Mouse (Mus musculus): Measurements from ENCODE around the gene 1520401A03Rik. TPM values are rescaled to one million over a fixed set of nuclear protein-coding genes. Genes with fewer than 3 reads are reported as not detected.

Gene 1520401A03Rik
- total and polyA plus RNA-seq, 2 experiments from 2014 or later = 0.26 TPM; not detected in 1

DNA sequence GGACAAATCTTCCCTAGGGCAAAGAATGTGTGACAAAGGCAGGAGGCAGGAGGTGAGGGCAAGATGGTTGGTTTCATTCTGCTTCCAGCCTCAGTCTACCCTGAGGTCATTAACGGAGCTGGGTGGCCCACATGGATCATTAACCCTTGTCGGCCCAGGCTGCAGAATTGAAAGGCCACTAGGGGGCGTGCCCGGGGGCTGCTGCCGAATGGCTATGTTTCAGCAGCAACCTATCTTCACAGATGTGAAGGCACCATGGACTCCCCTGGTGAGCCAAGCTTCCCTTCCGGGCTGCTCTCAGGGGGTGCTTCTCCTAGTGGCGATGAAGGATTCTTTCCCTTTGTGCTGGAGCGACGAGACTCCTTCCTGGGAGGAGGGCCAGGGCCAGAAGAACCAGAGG is 61.1 kb downstream of the 1520401A03Rik start:
- no peak for DNase-seq (ENCODE audit: low spot score)
- H3K4me2 ChIP-seq (ENCODE audit: low read depth, low read length) = no peak overlapping the region
- 0 out of 2 replicates have a peak, but pooled peaks cover 3% of the 10 kb centered on the region for H3K4me1 ChIP-seq (ENCODE audit: insufficient read depth, low read length)
- H3K27ac ChIP-seq = no peak overlapping the region
- no peak for ATAC-seq
- no peaks in the 10 kb centered on the region for H3K36me3 ChIP-seq (ENCODE audit: insufficient read depth, low read length)
- no peak overlapping the region for H3K9ac ChIP-seq (replicated peaks; ENCODE audit: low read length)
- H3K9me3 ChIP-seq (ENCODE audit: low read length) = no peaks in the 10 kb centered on the region
- peak; percentile 58 for TF ChIP-seq CTCF (IDR thresholded peaks at IDR 0.05; ENCODE audit: low read depth)
- H3K4me3 ChIP-seq (ENCODE audit: low read length) = no peak overlapping the region
- H3K27me3 ChIP-seq (ENCODE audit: insufficient read depth, low read length) = peaks cover 28% of the 10 kb centered on the region
- 2% methylated on average over 9 of the region's 9 CpGs for WGBS

DNA sequence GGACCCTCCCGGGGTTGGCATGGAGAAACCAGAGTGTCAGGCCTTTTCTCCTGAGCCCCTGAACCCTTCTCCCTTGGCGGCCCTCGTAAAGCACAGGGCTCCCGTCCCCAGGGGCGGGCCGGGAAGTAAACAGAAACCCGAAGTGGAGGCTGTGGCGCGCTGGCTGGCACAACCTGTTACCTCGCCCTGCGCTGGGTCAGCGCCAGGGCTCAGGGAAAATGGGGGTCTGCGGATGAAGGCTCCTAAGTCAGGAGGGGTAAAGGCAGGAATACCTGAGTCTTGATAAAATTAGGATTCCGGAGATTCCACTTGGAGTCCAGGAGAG is 61.7 kb downstream of the 1520401A03Rik start:
- Histone ChIP-seq H3K4me1 (ENCODE audit: insufficient read depth, low read length) (0 out of 2 replicates have a peak, but pooled peaks cover 3% of the 10 kb centered on the region), H3K4me2 (ENCODE audit: low read depth, low read length) (peak overlapping the region; percentile 22; the same call in 1 of the 2 replicates), H3K27ac (no peak overlapping the region), H3K36me3 (ENCODE audit: insufficient read depth, low read length) (no peaks in the 10 kb centered on the region), H3K9me3 (ENCODE audit: low read length) (no peaks in the 10 kb centered on the region), H3K4me3 (ENCODE audit: low read length) (no peak overlapping the region), H3K9ac (replicated peaks; ENCODE audit: low read length) (no peak overlapping the region), H3K27me3 (ENCODE audit: insufficient read depth, low read length) (peaks cover 28% of the 10 kb centered on the region)
- ATAC-seq (no peak), DNase-seq (ENCODE audit: low spot score) (no peak)
- TF ChIP-seq CTCF (IDR thresholded peaks at IDR 0.05; ENCODE audit: low read depth) = no peak
- 5% methylated on average over 14 of the region's 14 CpGs for WGBS

DNA sequence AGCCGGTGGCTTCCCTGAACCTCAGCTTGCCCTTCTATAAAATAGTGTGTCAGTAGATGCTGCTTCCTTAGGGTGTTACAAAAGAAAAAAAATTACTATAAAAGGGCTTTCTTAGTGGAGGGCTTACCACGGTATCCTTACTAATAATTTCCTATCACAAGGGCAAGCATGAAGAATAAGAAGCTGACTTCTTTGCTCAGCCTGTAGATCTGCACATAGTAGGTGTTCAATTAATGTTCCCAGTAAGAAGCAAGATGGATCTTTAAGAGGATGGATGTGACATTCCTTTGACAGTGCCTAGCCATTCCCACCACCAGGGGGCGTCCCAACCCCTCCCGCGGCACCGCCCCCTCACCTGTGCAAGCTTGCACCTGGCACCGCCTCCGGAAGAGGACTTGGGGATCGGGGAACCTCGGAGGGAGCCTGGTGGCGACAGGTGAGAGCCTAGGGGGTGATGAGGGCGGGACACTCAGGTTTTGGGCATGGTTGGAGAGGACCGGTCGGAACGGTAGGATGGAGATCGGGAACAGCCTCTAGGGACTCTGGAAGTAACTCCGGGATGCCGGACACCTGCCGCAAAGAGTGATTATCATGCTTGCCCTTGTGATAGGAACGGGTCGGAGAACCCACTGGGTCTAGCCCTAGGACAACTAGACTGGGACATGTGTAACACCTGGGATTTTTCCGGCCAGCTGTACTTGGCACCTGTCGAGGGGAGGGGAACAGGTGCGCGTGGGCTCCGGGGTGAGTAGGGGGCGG is 62.3 kb downstream of the 1520401A03Rik start, which contains the start of gene Bicdl2:
Bicdl2 (plus strand) TSS at position 390 of the 759 bp plus-strand sequence.
- 0 out of 2 replicates have a peak, but pooled peaks have one; percentile 30 for ATAC-seq
- H3K27me3 ChIP-seq (ENCODE audit: insufficient read depth, low read length) = peaks cover 28% of the 10 kb centered on the region
- TF ChIP-seq CTCF (IDR thresholded peaks at IDR 0.05; ENCODE audit: low read depth) = peak; percentile 72
- peak within 1 kb of the TSS; percentile 22; the same call in 1 of the 2 replicates for H3K4me2 ChIP-seq (ENCODE audit: low read depth, low read length)
- H3K9me3 ChIP-seq (ENCODE audit: low read length) = no peaks in the 10 kb centered on the region
- H3K4me3 ChIP-seq (ENCODE audit: low read length) = 0 out of 2 replicates have a peak within 1 kb of the TSS, but pooled peaks have one; percentile 8
- 9% methylated on average over 27 of the region's 27 CpGs for WGBS
- DNase-seq (ENCODE audit: low spot score) = no peak
- H3K4me1 ChIP-seq (ENCODE audit: insufficient read depth, low read length) = 0 out of 2 replicates have a peak, but pooled peaks cover 3% of the 10 kb centered on the region
- H3K27ac ChIP-seq = no peak within 1 kb of the TSS
- no peak within 1 kb of the TSS for H3K9ac ChIP-seq (replicated peaks; ENCODE audit: low read length)
- H3K36me3 ChIP-seq (ENCODE audit: insufficient read depth, low read length) = no peaks in the 10 kb centered on the region

DNA sequence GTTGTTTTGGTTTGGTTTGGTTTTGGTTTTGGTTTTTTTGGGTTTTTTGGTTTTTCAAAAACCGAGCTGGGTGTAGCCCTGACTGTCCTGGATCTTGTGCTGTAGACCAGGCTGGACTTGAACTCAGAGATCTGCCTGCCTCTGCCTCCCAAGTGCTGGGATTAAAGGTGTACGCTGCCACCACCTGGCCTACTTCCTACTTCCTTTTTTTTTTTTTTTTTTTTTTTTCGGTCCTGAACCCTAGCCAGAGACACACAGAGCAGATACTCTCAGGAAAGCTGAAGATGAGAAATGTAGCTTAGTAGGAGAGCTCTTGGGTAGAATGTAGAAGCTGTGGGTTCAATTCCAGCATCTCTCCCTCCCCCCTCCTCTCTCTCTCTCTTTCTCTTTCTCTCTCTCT is 64.1 kb downstream of the 1520401A03Rik start:
- Histone ChIP-seq H3K4me3 (ENCODE audit: low read length) (no peak overlapping the region), H3K4me2 (ENCODE audit: low read depth, low read length) (no peak overlapping the region), H3K27me3 (ENCODE audit: insufficient read depth, low read length) (peaks cover 28% of the 10 kb centered on the region), H3K4me1 (ENCODE audit: insufficient read depth, low read length) (0 out of 2 replicates have a peak, but pooled peaks cover 3% of the 10 kb centered on the region), H3K36me3 (ENCODE audit: insufficient read depth, low read length) (no peaks in the 10 kb centered on the region), H3K9me3 (ENCODE audit: low read length) (no peaks in the 10 kb centered on the region), H3K27ac (no peak overlapping the region), H3K9ac (replicated peaks; ENCODE audit: low read length) (no peak overlapping the region)
- TF ChIP-seq CTCF (IDR thresholded peaks at IDR 0.05; ENCODE audit: low read depth) = no peak
- 84% methylated on average over 3 of the region's 3 CpGs for WGBS
- DNase-seq (ENCODE audit: low spot score) (no peak), ATAC-seq (no peak)

Other genes starting within 250 kb of the 1520401A03Rik start
- gene Vmn2r117, start 243.1 kb downstream of the 1520401A03Rik start, total RNA-seq (2014; rRNA removed) = not detected in 2 replicates
- gene Vmn2r117, start 243.1 kb downstream of the 1520401A03Rik start, polyA plus RNA-seq (2015; fragmentation: Nextera tagmentation; extraction: Ambion mirVana) = not detected in 2 replicates
- gene Zfp213, start 158.5 kb downstream of the 1520401A03Rik start, total RNA-seq (2014; rRNA removed) = 17.1 and 28.1 TPM in 2 replicates
- gene Zfp213, start 158.5 kb downstream of the 1520401A03Rik start, polyA plus RNA-seq (2015; fragmentation: Nextera tagmentation; extraction: Ambion mirVana) = 9.4 and 10.3 TPM in 2 replicates
- 37.6 and 44.0 TPM in 2 replicates for gene Zfp13, start 123.3 kb downstream of the 1520401A03Rik start, total RNA-seq (2014; rRNA removed)
- 21.5 and 21.6 TPM in 2 replicates for gene Zfp13, start 123.3 kb downstream of the 1520401A03Rik start, polyA plus RNA-seq (2015; fragmentation: Nextera tagmentation; extraction: Ambion mirVana)
- 0.10 TPM in 1 of 2 replicates, not detected in the other for gene Zscan10, start 121.9 kb downstream of the 1520401A03Rik start, total RNA-seq (2014; rRNA removed)
- gene Zscan10, start 121.9 kb downstream of the 1520401A03Rik start, polyA plus RNA-seq (2015; fragmentation: Nextera tagmentation; extraction: Ambion mirVana) = 0.14 and 0.26 TPM in 2 replicates
- 0.65 and 1.2 TPM in 2 replicates for gene Mmp25, start 77.5 kb downstream of the 1520401A03Rik start, total RNA-seq (2014; rRNA removed)
- gene Mmp25, start 77.5 kb downstream of the 1520401A03Rik start, polyA plus RNA-seq (2015; fragmentation: Nextera tagmentation; extraction: Ambion mirVana) = 1.2 and 1.3 TPM in 2 replicates
- not detected in 2 replicates for gene Bicdl2, start 62.3 kb downstream of the 1520401A03Rik start, total RNA-seq (2014; rRNA removed)
- 0.11 and 0.18 TPM in 2 replicates for gene Bicdl2, start 62.3 kb downstream of the 1520401A03Rik start, polyA plus RNA-seq (2015; fragmentation: Nextera tagmentation; extraction: Ambion mirVana)
- gene Hcfc1r1, start 49.2 kb downstream of the 1520401A03Rik start, total RNA-seq (2014; rRNA removed) = 107 and 126 TPM in 2 replicates
- 209 and 217 TPM in 2 replicates for gene Hcfc1r1, start 49.2 kb downstream of the 1520401A03Rik start, polyA plus RNA-seq (2015; fragmentation: Nextera tagmentation; extraction: Ambion mirVana)
- 16.1 and 28.1 TPM in 2 replicates for gene Thoc6, start 48.9 kb downstream of the 1520401A03Rik start, total RNA-seq (2014; rRNA removed)
- 28.4 and 29.1 TPM in 2 replicates for gene Thoc6, start 48.9 kb downstream of the 1520401A03Rik start, polyA plus RNA-seq (2015; fragmentation: Nextera tagmentation; extraction: Ambion mirVana)
- gene Tnfrsf12a, start 45.3 kb downstream of the 1520401A03Rik start, total RNA-seq (2014; rRNA removed) = 5.5 and 8.7 TPM in 2 replicates
- gene Tnfrsf12a, start 45.3 kb downstream of the 1520401A03Rik start, polyA plus RNA-seq (2015; fragmentation: Nextera tagmentation; extraction: Ambion mirVana) = 7.3 and 7.7 TPM in 2 replicates
- 0.75 and 1.0 TPM in 2 replicates for gene Cldn6, start 43.5 kb downstream of the 1520401A03Rik start, total RNA-seq (2014; rRNA removed)
- 0.33 and 0.34 TPM in 2 replicates for gene Cldn6, start 43.5 kb downstream of the 1520401A03Rik start, polyA plus RNA-seq (2015; fragmentation: Nextera tagmentation; extraction: Ambion mirVana)
- 1.0 and 1.9 TPM in 2 replicates for gene Cldn9, start 38.8 kb downstream of the 1520401A03Rik start, total RNA-seq (2014; rRNA removed)
- 1.1 and 1.2 TPM in 2 replicates for gene Cldn9, start 38.8 kb downstream of the 1520401A03Rik start, polyA plus RNA-seq (2015; fragmentation: Nextera tagmentation; extraction: Ambion mirVana)
- 27.1 and 27.8 TPM in 2 replicates for gene Pkmyt1, start 3.6 kb upstream of the 1520401A03Rik start, total RNA-seq (2014; rRNA removed)
- gene Pkmyt1, start 3.6 kb upstream of the 1520401A03Rik start, polyA plus RNA-seq (2015; fragmentation: Nextera tagmentation; extraction: Ambion mirVana) = 19.5 and 20.1 TPM in 2 replicates
- 102 and 120 TPM in 2 replicates for gene Paqr4, start 18.1 kb upstream of the 1520401A03Rik start, total RNA-seq (2014; rRNA removed)
- 69.4 and 72.1 TPM in 2 replicates for gene Paqr4, start 18.1 kb upstream of the 1520401A03Rik start, polyA plus RNA-seq (2015; fragmentation: Nextera tagmentation; extraction: Ambion mirVana)
- gene Kremen2, start 23.1 kb upstream of the 1520401A03Rik start, total RNA-seq (2014; rRNA removed) = 1.2 and 2.0 TPM in 2 replicates
- 1.1 and 1.4 TPM in 2 replicates for gene Kremen2, start 23.1 kb upstream of the 1520401A03Rik start, polyA plus RNA-seq (2015; fragmentation: Nextera tagmentation; extraction: Ambion mirVana)
- 230 and 258 TPM in 2 replicates for gene Flywch1, start 48.8 kb upstream of the 1520401A03Rik start, total RNA-seq (2014; rRNA removed)
- 165 and 183 TPM in 2 replicates for gene Flywch1, start 48.8 kb upstream of the 1520401A03Rik start, polyA plus RNA-seq (2015; fragmentation: Nextera tagmentation; extraction: Ambion mirVana)
- 63.3 and 83.8 TPM in 2 replicates for gene Flywch2, start 63.3 kb upstream of the 1520401A03Rik start, total RNA-seq (2014; rRNA removed)
- gene Flywch2, start 63.3 kb upstream of the 1520401A03Rik start, polyA plus RNA-seq (2015; fragmentation: Nextera tagmentation; extraction: Ambion mirVana) = 99.8 and 123 TPM in 2 replicates
- 133 and 144 TPM in 2 replicates for gene Srrm2, start 67.7 kb upstream of the 1520401A03Rik start, total RNA-seq (2014; rRNA removed)
- gene Srrm2, start 67.7 kb upstream of the 1520401A03Rik start, polyA plus RNA-seq (2015; fragmentation: Nextera tagmentation; extraction: Ambion mirVana) = 419 and 436 TPM in 2 replicates
- gene Elob, start 106.4 kb upstream of the 1520401A03Rik start, total RNA-seq (2014; rRNA removed) = 755 and 1,410 TPM in 2 replicates
- 1,482 and 1,504 TPM in 2 replicates for gene Elob, start 106.4 kb upstream of the 1520401A03Rik start, polyA plus RNA-seq (2015; fragmentation: Nextera tagmentation; extraction: Ambion mirVana)
- not detected in 2 replicates for gene Prss33, start 113.3 kb upstream of the 1520401A03Rik start, total RNA-seq (2014; rRNA removed)
- gene Prss33, start 113.3 kb upstream of the 1520401A03Rik start, polyA plus RNA-seq (2015; fragmentation: Nextera tagmentation; extraction: Ambion mirVana) = not detected in 2 replicates
- gene Prss32, start 121.1 kb upstream of the 1520401A03Rik start, total RNA-seq (2014; rRNA removed) = not detected in 2 replicates
- gene Prss32, start 121.1 kb upstream of the 1520401A03Rik start, polyA plus RNA-seq (2015; fragmentation: Nextera tagmentation; extraction: Ambion mirVana) = 0.25 and 0.48 TPM in 2 replicates
- 0.37 TPM in 1 of 2 replicates, not detected in the other for gene Prss41, start 121.4 kb upstream of the 1520401A03Rik start, total RNA-seq (2014; rRNA removed)
- 0.90 and 1.3 TPM in 2 replicates for gene Prss41, start 121.4 kb upstream of the 1520401A03Rik start, polyA plus RNA-seq (2015; fragmentation: Nextera tagmentation; extraction: Ambion mirVana)
- gene Prss21, start 145.3 kb upstream of the 1520401A03Rik start, total RNA-seq (2014; rRNA removed) = not detected in 2 replicates
- not detected in 2 replicates for gene Prss21, start 145.3 kb upstream of the 1520401A03Rik start, polyA plus RNA-seq (2015; fragmentation: Nextera tagmentation; extraction: Ambion mirVana)
- not detected in 2 replicates for gene Dcpp1, start 158.1 kb upstream of the 1520401A03Rik start, total RNA-seq (2014; rRNA removed)
- not detected in 2 replicates for gene Dcpp1, start 158.1 kb upstream of the 1520401A03Rik start, polyA plus RNA-seq (2015; fragmentation: Nextera tagmentation; extraction: Ambion mirVana)
- not detected in 2 replicates for gene Dcpp2, start 158.1 kb upstream of the 1520401A03Rik start, total RNA-seq (2014; rRNA removed)
- gene Dcpp2, start 158.1 kb upstream of the 1520401A03Rik start, polyA plus RNA-seq (2015; fragmentation: Nextera tagmentation; extraction: Ambion mirVana) = not detected in 2 replicates
- gene Dcpp3, start 194.7 kb upstream of the 1520401A03Rik start, total RNA-seq (2014; rRNA removed) = not detected in 2 replicates
- gene Dcpp3, start 194.7 kb upstream of the 1520401A03Rik start, polyA plus RNA-seq (2015; fragmentation: Nextera tagmentation; extraction: Ambion mirVana) = not detected in 2 replicates
- gene Sbp, start 218.9 kb upstream of the 1520401A03Rik start, total RNA-seq (2014; rRNA removed) = not detected in 2 replicates
- not detected in 2 replicates for gene Sbp, start 218.9 kb upstream of the 1520401A03Rik start, polyA plus RNA-seq (2015; fragmentation: Nextera tagmentation; extraction: Ambion mirVana)
- gene Sbpl, start 232.5 kb upstream of the 1520401A03Rik start, total RNA-seq (2014; rRNA removed) = 1.4 TPM in 1 of 2 replicates, not detected in the other
- gene Sbpl, start 232.5 kb upstream of the 1520401A03Rik start, polyA plus RNA-seq (2015; fragmentation: Nextera tagmentation; extraction: Ambion mirVana) = not detected in 2 replicates

Data from hindbrain, postnatal 0 days (tissue).